Mouse (Mus musculus): Measurements from ENCODE around the gene Mamstr. TPM values are rescaled to one million over a fixed set of nuclear protein-coding genes. Genes with fewer than 3 reads are reported as not detected.

The Mamstr gene
- polyA plus RNA-seq, 1 experiment from 2014 or later = 3.9 TPM

DNA sequence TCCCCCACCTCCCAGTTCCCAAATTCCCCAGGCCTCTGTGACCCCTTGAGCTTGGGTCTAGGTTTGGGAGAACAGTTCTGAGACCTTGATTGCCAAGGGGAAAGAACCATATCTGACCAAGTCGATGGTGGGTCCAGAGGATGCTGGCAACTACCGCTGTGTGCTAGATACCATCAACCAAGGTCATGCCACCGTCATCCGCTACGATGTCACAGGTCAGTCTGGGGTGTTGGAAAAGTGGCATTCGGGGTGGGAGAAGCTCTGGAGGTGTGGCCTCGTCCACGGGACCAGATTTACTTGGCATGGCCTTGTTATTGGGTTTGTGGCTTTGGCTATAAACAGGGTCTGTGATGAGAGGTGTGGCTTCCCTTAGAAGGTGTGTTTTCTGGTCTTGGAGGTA lies 14.3 kb upstream of the Mamstr start:
- Histone ChIP-seq H3K9ac (ENCODE audit: low read depth, low read length) (no peak overlapping the region), H3K4me3 (replicated peaks; ENCODE audit: low read depth, low read length) (no peak overlapping the region), H3K27me3 (ENCODE audit: insufficient read depth, low read length) (peaks cover 4% of the 10 kb centered on the region; the same call in 1 of the 2 replicates), H3K36me3 (ENCODE audit: insufficient read depth, low read length) (no peaks in the 10 kb centered on the region), H3K4me1 (replicated peaks; ENCODE audit: insufficient read depth, low read length) (0 out of 2 replicates have a peak, but pooled peaks cover 6% of the 10 kb centered on the region), H3K9me3 (replicated peaks; ENCODE audit: low read length) (no peaks in the 10 kb centered on the region), H3K27ac (no peak overlapping the region), H3K4me2 (ENCODE audit: low read length) (no peak overlapping the region)
- no peak for TF ChIP-seq CTCF (IDR thresholded peaks at IDR 0.05; ENCODE audit: low read depth)
- DNase-seq (ENCODE audit: low spot score) (no peak), ATAC-seq (replicated peaks; ENCODE audit: low FRiP score, low read depth) (no peak)
- WGBS = 85% methylated on average over 8 of the region's 8 CpGs

DNA sequence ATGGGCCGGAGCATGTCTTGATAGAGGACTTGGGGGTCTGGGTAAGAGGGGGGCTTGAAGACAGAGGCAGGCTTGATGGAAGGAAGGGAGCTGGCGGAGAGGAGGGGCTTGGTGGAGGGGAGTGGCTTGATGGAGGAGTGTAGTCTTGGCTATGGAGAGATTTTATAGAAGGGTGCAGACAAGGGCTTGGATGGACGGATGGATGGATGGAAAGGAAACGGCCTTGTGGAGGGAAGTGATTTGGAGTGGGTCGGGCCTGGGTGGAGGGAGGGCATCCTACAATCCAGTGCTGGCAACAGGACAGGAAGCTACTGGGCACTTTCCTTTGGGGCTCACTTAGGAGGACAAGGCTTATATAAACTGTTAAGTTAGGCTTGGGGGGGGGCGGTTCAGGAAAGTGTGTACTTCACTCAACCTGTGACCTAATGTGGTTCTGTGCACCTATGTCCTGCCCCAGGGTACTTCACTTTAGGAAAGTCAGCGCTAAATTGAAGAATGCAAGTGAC lies 13.2 kb upstream of the Mamstr start:
- no peak for ATAC-seq (replicated peaks; ENCODE audit: low FRiP score, low read depth)
- Histone ChIP-seq H3K4me2 (ENCODE audit: low read length) (peak overlapping the region; percentile 34; the same call in 1 of the 2 replicates), H3K27me3 (ENCODE audit: insufficient read depth, low read length) (peaks cover 4% of the 10 kb centered on the region; the same call in 1 of the 2 replicates), H3K4me1 (replicated peaks; ENCODE audit: insufficient read depth, low read length) (0 out of 2 replicates have a peak, but pooled peaks cover 6% of the 10 kb centered on the region), H3K36me3 (ENCODE audit: insufficient read depth, low read length) (no peaks in the 10 kb centered on the region), H3K4me3 (replicated peaks; ENCODE audit: low read depth, low read length) (no peak overlapping the region), H3K9ac (ENCODE audit: low read depth, low read length) (no peak overlapping the region), H3K9me3 (replicated peaks; ENCODE audit: low read length) (no peaks in the 10 kb centered on the region), H3K27ac (peak overlapping the region; percentile 58; the same call in 1 of the 2 replicates)
- WGBS = 85% methylated on average over 7 of the region's 7 CpGs
- no peak for TF ChIP-seq CTCF (IDR thresholded peaks at IDR 0.05; ENCODE audit: low read depth)
- DNase-seq (ENCODE audit: low spot score) = no peak

DNA sequence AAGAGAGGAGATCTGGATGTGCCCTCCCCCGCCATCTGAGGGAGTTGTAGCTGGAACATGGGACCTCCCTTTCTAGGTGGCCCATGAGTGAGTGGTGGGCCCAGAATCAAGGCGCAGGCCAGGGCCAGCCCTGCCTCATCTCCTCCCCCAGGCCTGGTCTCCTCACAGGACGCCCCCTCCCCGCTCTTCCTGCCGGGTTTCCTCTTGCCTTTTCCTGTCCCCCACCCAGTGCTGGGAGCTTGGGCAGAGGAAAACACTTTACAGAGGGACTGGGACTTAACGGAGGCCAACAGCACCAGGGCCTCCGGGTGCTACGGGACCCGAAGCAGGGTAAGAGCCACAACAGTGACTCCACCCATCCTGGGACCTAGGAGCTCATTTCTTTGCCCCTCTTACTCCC lies 12.5 kb upstream of the Mamstr start, which contains the start of gene Rasip1:
Gene Rasip1, plus strand, starts transcription at position 228 of the 400 bp plus-strand sequence.
- Histone ChIP-seq H3K4me1 (replicated peaks; ENCODE audit: insufficient read depth, low read length) (0 out of 2 replicates have a peak, but pooled peaks cover 6% of the 10 kb centered on the region), H3K4me2 (ENCODE audit: low read length) (peak within 1 kb of the TSS; percentile 82), H3K27me3 (ENCODE audit: insufficient read depth, low read length) (peaks cover 4% of the 10 kb centered on the region; the same call in 1 of the 2 replicates), H3K9me3 (replicated peaks; ENCODE audit: low read length) (no peaks in the 10 kb centered on the region), H3K27ac (peak within 1 kb of the TSS; percentile 77), H3K4me3 (replicated peaks; ENCODE audit: low read depth, low read length) (peak within 1 kb of the TSS; percentile 50), H3K36me3 (ENCODE audit: insufficient read depth, low read length) (no peaks in the 10 kb centered on the region), H3K9ac (ENCODE audit: low read depth, low read length) (peak within 1 kb of the TSS; percentile 68)
- peak; percentile 63 for DNase-seq (ENCODE audit: low spot score)
- WGBS = 78% methylated on average over 9 of the region's 9 CpGs
- no peak for ATAC-seq (replicated peaks; ENCODE audit: low FRiP score, low read depth)
- TF ChIP-seq CTCF (IDR thresholded peaks at IDR 0.05; ENCODE audit: low read depth) = no peak

DNA sequence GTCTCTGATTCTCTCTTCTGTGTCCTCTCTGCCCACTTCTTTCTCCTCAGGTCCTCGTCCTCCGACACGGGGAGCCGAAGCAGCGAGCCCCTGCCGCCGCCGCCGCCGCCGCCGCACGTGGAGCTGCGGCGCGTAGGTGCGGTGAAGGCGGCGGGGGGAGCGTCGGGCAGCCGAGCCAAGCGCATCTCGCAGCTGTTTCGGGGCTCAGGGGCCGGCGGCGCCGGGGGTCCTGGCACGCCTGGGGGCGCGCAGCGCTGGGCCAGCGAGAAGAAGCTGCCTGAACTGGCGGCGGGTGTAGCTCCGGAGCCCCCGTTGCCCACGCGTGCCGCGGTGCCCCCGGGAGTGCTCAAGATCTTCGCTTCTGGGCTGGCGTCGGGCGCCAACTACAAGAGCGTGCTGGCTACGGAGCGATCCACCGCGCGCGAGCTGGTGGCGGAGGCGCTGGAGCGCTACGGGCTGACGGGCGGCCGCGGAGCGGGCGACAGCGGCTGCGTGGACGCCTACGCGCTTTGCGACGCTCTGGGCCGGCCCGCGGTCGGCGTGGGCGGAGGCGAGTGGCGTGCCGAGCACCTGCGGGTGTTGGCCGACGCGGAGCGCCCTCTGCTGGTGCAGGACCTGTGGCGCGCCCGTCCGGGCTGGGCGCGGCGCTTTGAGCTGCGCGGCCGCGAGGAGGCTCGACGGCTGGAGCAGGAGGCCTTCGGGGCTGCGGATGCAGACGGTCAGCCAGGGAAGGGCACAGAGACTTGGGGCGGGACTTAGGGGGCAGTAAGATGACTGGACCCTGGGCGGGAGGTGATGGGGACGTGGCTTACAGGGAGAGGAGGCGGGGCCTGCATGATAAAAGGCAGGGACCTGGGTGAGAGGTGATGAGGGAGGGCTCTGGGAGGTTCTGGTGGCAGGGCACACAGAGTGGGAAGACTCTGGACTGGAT lies 11.1 kb upstream of the Mamstr start:
- DNase-seq (ENCODE audit: low spot score) (peak; percentile 91), ATAC-seq (replicated peaks; ENCODE audit: low FRiP score, low read depth) (peak; percentile 74)
- peak; percentile 77 for TF ChIP-seq CTCF (IDR thresholded peaks at IDR 0.05; ENCODE audit: low read depth)
- Histone ChIP-seq H3K27me3 (ENCODE audit: insufficient read depth, low read length) (peaks cover 4% of the 10 kb centered on the region; the same call in 1 of the 2 replicates), H3K9ac (ENCODE audit: low read depth, low read length) (peak overlapping the region; percentile 68), H3K4me3 (replicated peaks; ENCODE audit: low read depth, low read length) (peak overlapping the region; percentile 50), H3K36me3 (ENCODE audit: insufficient read depth, low read length) (no peaks in the 10 kb centered on the region), H3K27ac (peak overlapping the region; percentile 77), H3K4me2 (ENCODE audit: low read length) (peak overlapping the region; percentile 82), H3K4me1 (replicated peaks; ENCODE audit: insufficient read depth, low read length) (peaks cover 6% of the 10 kb centered on the region; the same call in 1 of the 2 replicates), H3K9me3 (replicated peaks; ENCODE audit: low read length) (no peaks in the 10 kb centered on the region)
- 2% methylated on average over 104 of the region's 105 CpGs for WGBS

DNA sequence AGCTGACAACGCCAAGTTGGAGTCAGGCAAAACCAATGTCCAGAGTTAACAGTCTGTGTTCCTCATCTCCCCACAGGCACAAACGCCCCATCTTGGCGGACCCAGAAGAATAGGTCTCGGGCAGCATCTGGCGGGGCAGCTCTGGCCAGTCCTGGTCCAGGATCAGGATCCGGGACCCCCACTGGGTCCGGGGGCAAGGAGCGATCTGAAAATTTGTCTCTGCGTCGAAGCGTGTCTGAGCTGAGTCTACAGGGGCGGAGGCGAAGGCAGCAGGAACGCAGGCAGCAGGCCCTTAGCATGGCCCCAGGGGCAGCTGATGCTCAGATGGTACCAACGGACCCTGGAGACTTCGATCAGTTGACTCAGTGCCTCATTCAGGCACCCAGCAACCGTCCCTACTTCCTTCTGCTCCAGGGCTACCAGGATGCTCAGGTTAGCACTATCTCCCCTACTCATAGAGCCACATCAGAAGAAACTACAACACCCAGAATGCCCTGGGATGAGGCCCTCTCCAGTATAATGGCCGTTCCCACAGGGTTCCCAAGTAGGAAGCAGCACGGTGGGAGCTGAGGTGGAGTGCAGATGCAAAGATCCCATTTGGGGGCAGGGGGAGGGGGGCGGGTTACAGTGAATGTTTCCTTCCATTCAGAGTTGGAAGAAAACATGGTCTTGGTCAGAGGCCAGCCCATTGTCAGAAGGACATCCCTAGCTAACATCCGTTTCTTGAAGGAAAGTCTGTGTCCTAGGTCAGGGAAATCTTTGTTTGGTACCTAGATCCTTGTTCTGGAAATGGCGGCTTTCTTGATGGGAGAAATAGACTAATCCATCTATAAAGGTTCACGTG lies 9.5 kb upstream of the Mamstr start:
- DNase-seq (ENCODE audit: low spot score) (no peak), ATAC-seq (replicated peaks; ENCODE audit: low FRiP score, low read depth) (no peak)
- Histone ChIP-seq H3K4me2 (ENCODE audit: low read length) (no peak overlapping the region; the same call in 1 of the 2 replicates), H3K9me3 (replicated peaks; ENCODE audit: low read length) (no peaks in the 10 kb centered on the region), H3K4me1 (replicated peaks; ENCODE audit: insufficient read depth, low read length) (peaks cover 6% of the 10 kb centered on the region; the same call in 1 of the 2 replicates), H3K27ac (no peak overlapping the region), H3K36me3 (ENCODE audit: insufficient read depth, low read length) (no peaks in the 10 kb centered on the region), H3K27me3 (ENCODE audit: insufficient read depth, low read length) (peaks cover 4% of the 10 kb centered on the region; the same call in 1 of the 2 replicates), H3K4me3 (replicated peaks; ENCODE audit: low read depth, low read length) (no peak overlapping the region), H3K9ac (ENCODE audit: low read depth, low read length) (no peak overlapping the region)
- WGBS = 75% methylated on average over 23 of the region's 23 CpGs
- no peak for TF ChIP-seq CTCF (IDR thresholded peaks at IDR 0.05; ENCODE audit: low read depth)

Data from kidney, postnatal 0 days (tissue).